Mouse (Mus musculus) adrenal gland, adult 8-10 months (tissue): ENCODE measurements at regions not wholly inside any gene's neighbourhood (a gene's known extent, or its start where the extent isn't known, plus 50 kb on each side); places are given as distances from the start of the nearest gene placed in this dataset.

Experiments used
- DNase-seq: peaks from one replicate; pipeline ENCODE4 v3.0.0; 2022

DNA sequence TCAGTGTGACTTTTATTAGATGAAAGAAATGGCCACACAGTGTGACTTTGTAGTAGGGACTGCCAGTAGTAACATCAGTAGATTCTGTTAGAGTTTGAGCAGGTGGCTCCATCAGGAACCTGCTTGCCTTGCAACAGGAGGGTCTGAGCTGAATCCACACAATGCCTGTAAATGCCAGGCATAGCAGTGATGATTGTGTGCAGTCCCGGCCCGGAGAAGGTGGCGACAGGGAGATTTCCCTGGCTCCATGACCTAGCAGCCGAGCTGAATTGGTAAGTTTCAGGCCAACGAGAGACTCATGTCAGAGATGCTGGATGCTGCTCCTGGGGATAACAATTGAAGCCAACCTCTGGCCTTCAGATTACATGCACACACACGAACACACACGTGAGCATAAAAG is 102.8 kb upstream of the Tbl1xr1 start:
- no peak for DNase-seq

GRCm38 (mm10) chr3:21974766-21975165 is 101.7 kb upstream of the Tbl1xr1 start:
- DNase-seq = no peak

GRCm38 (mm10) chr3:21977775-21978174 is 98.7 kb upstream of the Tbl1xr1 start:
- no peak for DNase-seq

- DNase-seq = no peak
These were observed 93.5 kb upstream of the Tbl1xr1 start for GRCm38 (mm10) chr3:21982991-21983390.

DNA sequence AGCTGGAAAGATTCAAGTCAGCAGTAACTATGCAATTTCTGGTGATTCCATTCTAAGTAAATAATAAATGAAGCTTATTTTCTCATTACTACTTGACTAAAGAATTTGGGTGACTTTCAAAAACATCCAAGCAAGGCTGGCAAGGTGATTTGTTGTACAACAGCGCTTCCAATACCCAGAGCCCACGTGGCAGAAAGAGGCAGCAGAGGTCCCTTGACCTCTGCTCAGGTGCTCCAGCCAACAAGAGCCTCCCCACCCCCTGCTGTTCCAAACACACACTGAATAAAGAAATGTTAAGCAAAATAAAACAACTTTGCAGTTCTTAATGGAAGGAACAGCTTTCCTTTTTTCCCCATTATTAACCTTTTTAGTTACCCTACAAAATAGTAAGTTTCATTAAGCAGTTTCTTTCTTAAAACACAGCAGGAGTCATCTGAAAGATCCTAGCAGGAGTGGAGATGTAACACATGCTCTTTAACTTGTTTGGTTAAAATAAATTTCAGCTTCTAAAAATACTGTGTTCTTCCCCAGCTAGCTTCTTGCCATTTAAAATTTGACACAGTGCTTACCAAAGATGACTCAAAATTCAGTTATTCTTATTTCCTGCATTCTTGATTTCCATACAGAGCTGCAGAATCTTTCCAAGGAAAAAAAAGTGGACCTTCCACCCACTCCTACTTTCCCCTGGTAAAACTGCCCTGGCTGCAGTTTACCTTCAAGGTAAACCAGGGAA is 92.3 kb upstream of the Tbl1xr1 start:
- no peak for DNase-seq

- no peak for DNase-seq
These were observed 91.6 kb upstream of the Tbl1xr1 start for GRCm38 (mm10) chr3:21984807-21985206.

DNA sequence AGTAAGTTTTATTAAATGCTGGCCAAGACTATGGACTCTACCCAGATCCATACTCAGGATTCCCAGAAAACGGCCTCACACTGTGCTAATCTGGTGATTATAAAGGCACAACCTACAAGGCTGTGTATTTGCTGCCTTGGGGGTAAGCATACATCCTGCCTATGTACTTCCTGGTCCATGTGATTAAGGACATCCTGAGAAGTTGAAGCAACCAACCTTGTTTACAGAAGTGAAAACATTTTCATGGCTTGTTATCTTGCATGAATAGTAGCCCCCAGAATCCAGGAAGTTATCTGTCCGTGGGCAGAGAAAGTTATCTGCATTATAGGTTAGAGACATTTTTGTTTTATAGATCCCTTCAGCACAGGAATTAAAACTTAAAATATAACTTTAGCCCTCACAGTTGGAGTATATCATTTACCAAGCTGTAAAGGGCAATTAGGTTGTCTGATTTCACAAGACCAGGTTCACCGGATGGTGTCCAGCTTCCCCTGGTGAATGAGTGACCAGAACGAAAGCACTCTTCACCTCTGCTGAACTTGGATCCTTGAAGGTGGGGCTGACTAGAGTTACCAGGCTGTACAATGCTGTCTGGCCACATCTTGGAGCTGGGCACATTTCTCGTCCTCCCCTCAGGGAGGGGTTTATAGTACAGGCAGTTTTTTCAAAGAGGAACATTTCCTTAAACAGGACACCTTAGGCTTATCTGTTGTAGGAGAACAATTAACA is 90.1 kb upstream of the Tbl1xr1 start:
- no peak for DNase-seq

DNA sequence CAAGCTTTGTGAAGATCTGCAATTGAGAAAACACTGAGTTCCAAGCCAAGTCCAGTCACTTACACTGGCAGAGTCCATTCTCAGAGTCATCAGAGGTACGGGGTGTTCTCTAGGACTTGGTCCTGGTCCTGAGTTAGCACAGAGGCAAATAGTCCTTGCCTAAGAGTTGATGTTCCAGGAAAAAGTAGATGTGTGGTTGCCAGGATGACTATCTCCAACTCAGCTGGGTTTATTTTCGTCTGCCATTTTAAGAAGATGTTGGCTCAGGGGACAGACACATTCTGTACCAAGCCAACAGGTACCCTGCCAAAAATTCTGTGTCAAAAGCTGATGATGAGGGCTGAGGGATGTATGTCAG is 89.6 kb upstream of the Tbl1xr1 start:
- no peak for DNase-seq

DNA sequence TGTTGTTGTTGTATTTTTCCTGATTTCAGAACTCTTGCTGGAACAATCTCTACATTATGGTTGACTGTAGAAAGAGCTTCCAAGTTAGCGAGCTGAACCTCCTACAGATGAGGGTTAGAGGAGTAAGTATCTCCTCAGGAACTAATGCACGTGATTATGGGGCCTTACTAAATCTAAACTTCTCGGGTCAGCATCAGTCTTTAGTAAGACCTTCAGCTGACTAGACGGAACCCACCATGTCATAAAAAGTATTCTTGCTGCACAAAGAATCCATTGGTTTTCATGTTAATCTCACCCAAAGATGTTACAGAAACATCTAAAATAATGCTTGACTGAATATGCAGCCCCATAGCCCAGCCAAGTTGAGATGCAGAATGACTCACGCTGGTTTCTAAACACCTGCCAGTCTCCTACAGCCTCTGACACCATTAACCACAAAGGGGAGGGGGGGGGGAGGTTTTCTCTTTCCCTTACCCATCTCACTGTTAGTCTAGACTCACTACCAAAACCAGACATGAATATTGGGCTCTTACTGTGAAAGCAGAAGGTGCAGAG is 88.9 kb upstream of the Tbl1xr1 start:
- no peak for DNase-seq

GRCm38 (mm10) chr3:21988010-21988531 is 88.4 kb upstream of the Tbl1xr1 start:
- DNase-seq = no peak

DNA sequence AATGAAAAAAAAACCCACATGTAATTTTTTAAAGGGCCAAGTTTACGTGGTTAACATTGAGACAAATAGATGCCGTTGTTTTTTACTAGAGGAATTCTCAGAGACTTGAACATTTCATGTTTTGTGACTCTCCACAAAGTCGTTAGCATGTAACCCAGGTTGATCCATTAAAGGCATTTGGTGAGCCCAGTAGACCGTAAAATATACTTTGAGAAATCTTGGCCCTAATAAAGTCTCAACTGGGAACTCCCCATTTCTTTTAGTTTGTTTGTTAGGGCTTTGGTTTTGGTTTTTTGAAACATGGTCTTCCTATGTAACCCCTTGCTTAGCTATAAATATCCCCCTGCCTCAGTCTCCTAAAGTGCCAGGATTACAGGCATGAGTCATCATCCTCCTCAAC is 85.9 kb upstream of the Tbl1xr1 start:
- no peak for DNase-seq

GRCm38 (mm10) chr3:21991681-21992152 is 84.7 kb upstream of the Tbl1xr1 start:
- DNase-seq = no peak

- no peak for DNase-seq
These were observed 84.2 kb upstream of the Tbl1xr1 start for GRCm38 (mm10) chr3:21992203-21992602.

DNA sequence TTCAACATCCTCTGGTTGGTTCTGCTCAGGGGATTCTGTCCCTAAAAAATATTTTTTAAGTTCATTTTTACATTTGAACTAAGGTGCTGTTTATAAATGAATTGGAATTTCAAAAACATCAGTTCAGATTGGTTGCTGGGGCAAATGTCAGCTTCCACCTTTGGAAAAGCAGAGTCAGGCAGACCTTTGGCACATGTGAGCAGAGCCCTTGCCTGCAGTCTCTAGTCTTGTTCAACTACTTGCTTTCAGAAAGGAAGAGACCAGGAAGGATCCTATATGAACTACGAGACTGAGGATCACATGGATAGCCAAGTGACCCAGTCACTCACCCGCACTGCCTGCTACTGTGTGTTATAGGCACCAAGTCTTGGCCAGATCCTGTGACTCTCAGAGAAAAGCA is 82.5 kb upstream of the Tbl1xr1 start:
- no peak for DNase-seq

DNA sequence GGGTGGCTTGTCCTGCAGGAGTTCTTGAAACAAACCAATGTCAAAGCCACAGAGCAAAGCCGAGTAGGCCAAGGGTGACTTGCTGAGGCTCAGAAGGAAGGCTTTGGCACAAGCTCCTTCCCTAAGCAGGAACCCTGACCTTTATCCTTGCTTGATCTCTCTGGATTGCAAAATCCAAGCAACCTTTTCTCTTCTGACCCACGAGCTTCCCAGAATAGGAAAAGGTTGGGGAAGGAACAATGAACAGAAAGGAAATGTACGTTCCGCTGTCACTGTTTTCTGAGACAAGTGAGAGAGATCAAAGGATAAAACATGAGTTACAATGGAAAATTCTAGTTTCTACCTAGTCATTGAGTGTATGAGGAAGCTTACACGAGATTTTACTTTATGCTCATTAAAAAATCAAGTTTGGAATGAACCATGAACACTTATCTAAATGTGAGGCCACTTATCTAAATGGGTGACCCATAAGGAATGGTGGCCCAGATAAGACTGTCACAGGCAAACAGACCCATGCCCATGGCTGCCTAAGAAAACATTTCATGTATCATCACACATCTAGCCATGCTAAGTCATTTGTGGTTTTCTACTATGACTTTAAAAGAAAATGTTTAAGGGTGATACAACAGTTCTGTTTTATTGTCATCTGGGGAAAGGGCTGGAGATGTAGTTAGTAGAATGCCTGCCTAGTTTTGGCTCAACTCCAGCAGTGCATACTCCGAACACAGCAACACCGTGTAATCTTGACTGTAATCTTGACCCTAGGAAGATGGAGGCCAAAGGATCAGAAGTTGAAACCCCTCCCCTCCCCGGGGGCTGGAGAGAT is 80.7 kb upstream of the Tbl1xr1 start:
- DNase-seq = peak; percentile 79

- DNase-seq = no peak
These were observed 79.1 kb upstream of the Tbl1xr1 start for GRCm38 (mm10) chr3:21997387-21997786.

GRCm38 (mm10) chr3:22005456-22005855 is 71.0 kb upstream of the Tbl1xr1 start:
- no peak for DNase-seq

DNA sequence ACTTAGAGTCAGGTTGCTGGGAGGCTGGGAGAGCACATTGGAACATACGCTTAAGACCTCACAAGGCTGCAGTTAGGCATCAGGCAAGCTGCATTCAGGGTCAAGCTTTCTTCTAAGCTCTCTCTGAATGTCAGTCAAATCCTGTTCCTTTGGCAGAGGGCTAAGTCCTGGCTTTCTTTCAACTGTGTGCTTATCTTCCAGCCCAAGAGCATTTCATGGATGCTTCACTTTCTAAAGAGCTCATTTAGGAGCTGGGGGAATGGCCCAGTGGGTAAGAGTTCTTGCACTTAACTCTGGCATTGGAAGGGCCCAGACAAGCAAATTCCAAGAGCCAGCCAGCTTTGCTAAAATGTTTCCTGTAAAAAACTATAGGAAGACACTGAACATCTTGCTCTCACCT is 70.3 kb upstream of the Tbl1xr1 start:
- DNase-seq = no peak

DNA sequence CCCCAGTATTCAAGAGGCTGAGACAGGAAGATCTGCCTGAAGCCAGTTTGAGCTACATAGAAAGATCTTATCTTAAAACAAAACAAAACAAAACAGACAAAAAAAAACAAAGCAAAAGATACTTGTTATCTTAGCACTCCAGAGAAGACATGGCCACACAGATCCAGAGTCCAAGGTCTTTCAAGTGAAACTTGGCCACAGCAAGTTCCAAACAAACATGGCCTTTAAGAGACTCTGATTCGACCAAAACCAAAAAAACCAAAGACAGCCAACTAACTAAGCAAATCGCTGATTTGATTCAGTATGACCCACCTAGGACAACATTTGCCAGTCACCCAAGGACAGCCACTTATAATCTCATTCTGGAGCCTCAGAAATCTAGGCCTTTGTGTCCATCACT is 69.8 kb upstream of the Tbl1xr1 start:
- no peak for DNase-seq

DNA sequence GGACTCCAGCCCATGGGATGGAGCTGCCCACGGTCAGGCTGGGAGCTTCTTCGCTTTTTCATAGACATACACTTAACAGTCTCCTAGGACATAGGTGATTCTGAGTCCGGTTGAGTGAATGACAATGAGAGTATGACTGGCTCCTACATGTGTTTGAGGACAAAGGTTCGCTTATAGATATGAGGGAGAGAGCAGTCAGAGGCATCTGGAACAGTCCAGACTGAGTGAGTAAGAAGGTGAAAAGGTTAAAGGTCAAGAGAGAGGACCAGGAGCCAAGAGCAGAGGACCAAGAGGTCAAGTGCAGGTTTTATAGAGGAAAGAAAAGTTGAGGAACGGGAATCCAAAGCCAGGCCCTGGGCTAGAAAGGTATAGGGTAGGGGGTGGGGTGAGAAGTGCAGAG is 68.7 kb upstream of the Tbl1xr1 start:
- no peak for DNase-seq

DNA sequence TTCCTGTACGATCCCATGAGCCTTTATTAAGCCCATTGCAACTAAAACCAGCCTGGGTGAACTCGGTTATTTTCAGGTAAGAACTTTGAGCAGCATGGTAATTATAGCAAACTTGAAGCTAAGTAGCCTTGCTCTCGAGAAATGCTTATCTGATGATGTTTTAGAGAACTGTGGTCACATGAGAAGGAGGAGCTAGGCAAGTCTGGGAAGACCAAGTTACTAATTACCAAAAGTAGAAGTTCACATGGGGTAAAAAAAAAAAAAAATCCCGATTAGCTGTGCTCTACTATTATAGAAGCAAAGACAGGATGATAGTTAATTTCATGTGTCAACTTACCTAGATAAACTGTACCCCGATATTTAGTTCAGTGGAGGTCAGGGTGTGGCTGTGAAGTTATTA is 68.0 kb upstream of the Tbl1xr1 start:
- DNase-seq = no peak

DNA sequence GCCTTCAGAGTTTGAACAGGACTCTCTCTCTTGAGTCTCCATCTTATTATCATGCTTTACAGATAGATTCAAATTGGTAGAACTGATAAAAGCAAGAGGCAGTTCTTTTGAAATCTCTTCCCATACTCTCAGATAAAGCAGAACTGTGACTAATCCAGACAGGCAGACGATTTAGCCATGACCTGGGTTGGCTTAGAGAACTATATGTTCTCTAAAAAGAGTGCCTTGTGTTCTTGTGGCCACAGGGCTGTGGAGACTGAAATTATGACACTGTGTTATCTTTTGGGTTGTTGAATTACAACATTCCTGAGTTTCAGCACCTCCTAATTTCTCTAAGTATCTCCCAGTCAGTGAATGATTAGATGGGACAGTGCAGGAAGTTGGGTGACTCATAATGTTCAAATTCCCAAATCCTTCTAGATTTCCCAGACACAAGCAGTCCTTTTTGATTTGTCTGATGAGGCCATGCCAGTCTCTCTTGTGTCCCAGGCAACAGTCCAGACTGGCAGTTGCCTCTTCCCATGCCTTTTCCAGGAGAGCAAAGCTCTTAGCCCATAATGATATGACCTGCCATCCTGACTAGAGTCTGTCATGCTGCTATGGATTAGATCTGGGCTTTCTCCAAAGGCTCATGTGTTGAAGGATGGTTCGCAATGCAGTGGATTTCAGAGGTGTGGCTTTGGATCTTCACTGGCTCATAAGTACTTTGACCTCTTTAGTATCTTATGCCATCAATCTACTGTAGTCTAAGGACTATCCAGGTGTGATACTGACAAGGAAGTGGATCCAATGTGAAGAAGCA is 66.4 kb upstream of the Tbl1xr1 start:
- no peak for DNase-seq
